Mouse (Mus musculus): ENCODE results near the gene Cd63. TPM values are rescaled to one million over a fixed set of nuclear protein-coding genes. Genes with fewer than 3 reads are reported as not detected.

Gene Cd63
- polyA plus RNA-seq, 1 experiment from 2014 or later = 216 TPM

Other genes with a start within 250 kb of the Cd63 start
- gene Suox, start 226.9 kb upstream of the Cd63 start, polyA plus RNA-seq (2014; fragmentation: Nextera tagmentation; extraction: Ambion mirVana) = 12.0 and 14.8 TPM in 2 replicates
- gene Rab5b, start 204.7 kb upstream of the Cd63 start, polyA plus RNA-seq (2014; fragmentation: Nextera tagmentation; extraction: Ambion mirVana) = 76.0 and 83.0 TPM in 2 replicates
- 4.5 and 5.8 TPM in 2 replicates for gene Pmel, start 196.8 kb upstream of the Cd63 start, polyA plus RNA-seq (2014; fragmentation: Nextera tagmentation; extraction: Ambion mirVana)
- 75.2 and 86.5 TPM in 2 replicates for gene Cdk2, start 196.0 kb upstream of the Cd63 start, polyA plus RNA-seq (2014; fragmentation: Nextera tagmentation; extraction: Ambion mirVana)
- gene Dgka, start 156.1 kb upstream of the Cd63 start, polyA plus RNA-seq (2014; fragmentation: Nextera tagmentation; extraction: Ambion mirVana) = 5.0 and 6.2 TPM in 2 replicates
- gene Pym1, start 153.1 kb upstream of the Cd63 start, polyA plus RNA-seq (2014; fragmentation: Nextera tagmentation; extraction: Ambion mirVana) = 44.5 and 48.3 TPM in 2 replicates
- gene Mmp19, start 110.1 kb upstream of the Cd63 start, polyA plus RNA-seq (2014; fragmentation: Nextera tagmentation; extraction: Ambion mirVana) = 0.27 and 0.49 TPM in 2 replicates
- 31.8 and 34.7 TPM in 2 replicates for gene Dnajc14, start 96.9 kb upstream of the Cd63 start, polyA plus RNA-seq (2014; fragmentation: Nextera tagmentation; extraction: Ambion mirVana)
- 14.2 and 16.3 TPM in 2 replicates for gene Tmem198b, start 96.6 kb upstream of the Cd63 start, polyA plus RNA-seq (2014; fragmentation: Nextera tagmentation; extraction: Ambion mirVana)
- gene Sarnp, start 83.7 kb upstream of the Cd63 start, polyA plus RNA-seq (2014; fragmentation: Nextera tagmentation; extraction: Ambion mirVana) = 282 and 286 TPM in 2 replicates
- 64.8 and 66.4 TPM in 2 replicates for gene Ormdl2, start 79.3 kb upstream of the Cd63 start, polyA plus RNA-seq (2014; fragmentation: Nextera tagmentation; extraction: Ambion mirVana)
- 10.5 and 11.5 TPM in 2 replicates for gene Gdf11, start 9.3 kb upstream of the Cd63 start, polyA plus RNA-seq (2014; fragmentation: Nextera tagmentation; extraction: Ambion mirVana)
- 11.6 and 12.1 TPM in 2 replicates for gene Rdh5, start 21.9 kb downstream of the Cd63 start, polyA plus RNA-seq (2014; fragmentation: Nextera tagmentation; extraction: Ambion mirVana)
- 260 and 269 TPM in 2 replicates for gene Bloc1s1, start 23.0 kb downstream of the Cd63 start, polyA plus RNA-seq (2014; fragmentation: Nextera tagmentation; extraction: Ambion mirVana)
- 1.7 and 3.0 TPM in 2 replicates for gene Itga7, start 32.8 kb downstream of the Cd63 start, polyA plus RNA-seq (2014; fragmentation: Nextera tagmentation; extraction: Ambion mirVana)
- gene Mettl7b, start 60.0 kb downstream of the Cd63 start, polyA plus RNA-seq (2014; fragmentation: Nextera tagmentation; extraction: Ambion mirVana) = not detected in 2 replicates
- gene Olfr9, start 88.4 kb downstream of the Cd63 start, polyA plus RNA-seq (2014; fragmentation: Nextera tagmentation; extraction: Ambion mirVana) = not detected in 2 replicates
- not detected in 2 replicates for gene Olfr763, start 109.8 kb downstream of the Cd63 start, polyA plus RNA-seq (2014; fragmentation: Nextera tagmentation; extraction: Ambion mirVana)
- not detected in 2 replicates for gene Olfr764-ps1, start 138.9 kb downstream of the Cd63 start, polyA plus RNA-seq (2014; fragmentation: Nextera tagmentation; extraction: Ambion mirVana)
- gene Olfr765, start 149.0 kb downstream of the Cd63 start, polyA plus RNA-seq (2014; fragmentation: Nextera tagmentation; extraction: Ambion mirVana) = not detected in 2 replicates
- not detected in 2 replicates for gene Olfr766-ps1, start 168.0 kb downstream of the Cd63 start, polyA plus RNA-seq (2014; fragmentation: Nextera tagmentation; extraction: Ambion mirVana)
- gene Olfr767, start 181.9 kb downstream of the Cd63 start, polyA plus RNA-seq (2014; fragmentation: Nextera tagmentation; extraction: Ambion mirVana) = not detected in 2 replicates
- not detected in 2 replicates for gene Olfr768, start 198.4 kb downstream of the Cd63 start, polyA plus RNA-seq (2014; fragmentation: Nextera tagmentation; extraction: Ambion mirVana)
- gene Olfr769, start 216.9 kb downstream of the Cd63 start, polyA plus RNA-seq (2014; fragmentation: Nextera tagmentation; extraction: Ambion mirVana) = not detected in 2 replicates
- not detected in 2 replicates for gene Olfr770, start 238.0 kb downstream of the Cd63 start, polyA plus RNA-seq (2014; fragmentation: Nextera tagmentation; extraction: Ambion mirVana)